Mouse (Mus musculus): ENCODE measurements around the gene Rab36.

Rab36 gene

DNA sequence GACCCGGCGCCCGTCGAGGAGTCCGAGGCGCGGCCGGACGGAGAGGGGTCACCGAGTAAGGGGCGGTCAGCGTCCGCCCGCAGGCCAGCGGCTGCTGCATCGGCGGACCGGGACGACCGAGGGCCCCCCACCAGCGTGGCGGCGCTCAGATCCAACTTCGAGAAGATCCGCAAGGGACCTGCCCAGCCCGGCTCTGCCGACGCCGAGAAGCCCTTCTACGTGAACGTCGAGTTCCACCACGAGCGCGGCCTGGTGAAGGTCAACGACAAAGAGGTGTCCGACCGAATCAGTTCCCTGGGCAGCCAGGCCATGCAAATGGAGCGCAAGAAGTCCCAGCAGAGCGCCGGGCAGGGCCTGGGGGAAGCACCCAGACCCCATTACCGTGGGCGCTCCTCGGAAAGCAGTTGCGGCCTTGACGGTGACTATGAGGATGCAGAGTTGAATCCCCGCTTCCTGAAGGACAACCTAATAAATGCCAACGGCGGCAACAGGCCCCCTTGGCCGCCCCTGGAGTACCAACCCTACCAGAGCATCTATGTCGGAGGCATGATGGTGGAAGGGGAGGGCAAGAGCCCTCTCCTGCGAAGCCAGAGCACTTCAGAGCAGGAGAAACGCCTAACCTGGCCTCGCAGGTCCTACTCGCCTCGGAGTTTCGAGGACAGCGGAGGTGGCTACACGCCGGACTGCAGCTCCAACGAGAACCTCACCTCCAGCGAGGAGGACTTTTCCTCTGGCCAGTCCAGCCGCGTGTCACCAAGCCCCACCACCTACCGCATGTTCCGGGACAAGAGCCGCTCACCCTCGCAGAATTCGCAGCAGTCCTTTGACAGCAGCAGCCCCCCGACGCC lies 24.7 kb downstream of the Rab36 start:
- in situ Hi-C loops (cut with MboI; ENCODE audit: low pct_unique_long_range_greater_than_20kb in 1 of 2, low sequenced_read_pairs in 2 of 2, unreplicated experiment in 1 of 2), result no loop called here

- in situ Hi-C loops (cut with MboI; ENCODE audit: low pct_unique_long_range_greater_than_20kb in 1 of 2, low sequenced_read_pairs in 2 of 2, unreplicated experiment in 1 of 2), result no loop called here
Observed at GRCm38 (mm10) chr10:75062189-75062561, 25.3 kb downstream of the Rab36 start.

DNA sequence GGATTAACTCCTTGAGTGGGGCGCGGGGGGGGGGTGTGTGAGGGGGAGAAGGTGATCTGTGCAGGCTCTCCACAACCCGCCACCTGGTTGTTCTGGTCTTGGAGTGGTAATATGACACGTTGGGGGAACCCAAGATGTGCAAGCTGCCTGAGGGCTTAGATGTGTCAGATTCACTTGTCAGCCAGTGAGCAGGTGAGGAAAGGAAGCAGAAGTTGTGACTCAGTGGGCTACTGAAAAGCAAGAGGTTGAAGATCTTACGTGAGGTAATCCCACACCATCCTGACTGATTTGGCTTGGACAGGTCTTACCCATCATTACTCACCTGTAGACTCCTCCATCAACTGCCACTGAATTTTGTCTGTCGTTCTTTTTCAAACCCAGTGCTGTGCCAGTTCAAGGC lies 25.8 kb downstream of the Rab36 start:
- in situ Hi-C loops (cut with MboI; ENCODE audit: low pct_unique_long_range_greater_than_20kb in 1 of 2, low sequenced_read_pairs in 2 of 2, unreplicated experiment in 1 of 2), result no loop called here

GRCm38 (mm10) chr10:75063301-75063965 lies 26.6 kb downstream of the Rab36 start:
- in situ Hi-C loops (cut with MboI; ENCODE audit: low pct_unique_long_range_greater_than_20kb in 1 of 2, low sequenced_read_pairs in 2 of 2, unreplicated experiment in 1 of 2), result no loop called here

GRCm38 (mm10) chr10:75065691-75066090 lies 28.8 kb downstream of the Rab36 start:
- in situ Hi-C loops (cut with MboI; ENCODE audit: low pct_unique_long_range_greater_than_20kb in 1 of 2, low sequenced_read_pairs in 2 of 2, unreplicated experiment in 1 of 2), result no loop called here

GRCm38 (mm10) chr10:75067446-75067845 lies 30.6 kb downstream of the Rab36 start:
- in situ Hi-C loops (cut with MboI; ENCODE audit: low pct_unique_long_range_greater_than_20kb in 1 of 2, low sequenced_read_pairs in 2 of 2, unreplicated experiment in 1 of 2), result no loop called here

DNA sequence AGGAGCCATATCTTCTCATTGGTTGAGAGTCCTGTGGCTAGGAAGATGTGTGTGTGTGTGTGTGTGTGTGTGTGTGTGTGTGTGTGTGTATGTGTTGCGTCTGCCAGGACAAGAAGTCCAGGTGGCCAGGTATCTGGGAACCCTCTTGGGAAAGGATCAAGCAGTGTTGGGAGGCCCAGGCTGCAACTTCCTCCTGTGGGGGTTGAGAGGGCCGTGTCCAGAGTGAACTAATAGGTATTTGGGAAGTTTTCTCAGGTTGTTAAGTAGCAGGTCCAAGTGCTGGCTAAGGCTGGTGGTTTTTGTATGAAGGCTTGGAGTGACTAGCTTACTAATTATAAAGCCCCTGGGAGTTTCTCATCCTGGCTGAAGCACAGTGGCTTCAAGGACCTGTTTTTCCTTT lies 31.2 kb downstream of the Rab36 start:
- in situ Hi-C loops (cut with MboI; ENCODE audit: low pct_unique_long_range_greater_than_20kb in 1 of 2, low sequenced_read_pairs in 2 of 2, unreplicated experiment in 1 of 2), result no loop called here

GRCm38 (mm10) chr10:75068624-75069328 lies 31.9 kb downstream of the Rab36 start:
- in situ Hi-C loops (cut with MboI; ENCODE audit: low pct_unique_long_range_greater_than_20kb in 1 of 2, low sequenced_read_pairs in 2 of 2, unreplicated experiment in 1 of 2), result no loop called here

DNA sequence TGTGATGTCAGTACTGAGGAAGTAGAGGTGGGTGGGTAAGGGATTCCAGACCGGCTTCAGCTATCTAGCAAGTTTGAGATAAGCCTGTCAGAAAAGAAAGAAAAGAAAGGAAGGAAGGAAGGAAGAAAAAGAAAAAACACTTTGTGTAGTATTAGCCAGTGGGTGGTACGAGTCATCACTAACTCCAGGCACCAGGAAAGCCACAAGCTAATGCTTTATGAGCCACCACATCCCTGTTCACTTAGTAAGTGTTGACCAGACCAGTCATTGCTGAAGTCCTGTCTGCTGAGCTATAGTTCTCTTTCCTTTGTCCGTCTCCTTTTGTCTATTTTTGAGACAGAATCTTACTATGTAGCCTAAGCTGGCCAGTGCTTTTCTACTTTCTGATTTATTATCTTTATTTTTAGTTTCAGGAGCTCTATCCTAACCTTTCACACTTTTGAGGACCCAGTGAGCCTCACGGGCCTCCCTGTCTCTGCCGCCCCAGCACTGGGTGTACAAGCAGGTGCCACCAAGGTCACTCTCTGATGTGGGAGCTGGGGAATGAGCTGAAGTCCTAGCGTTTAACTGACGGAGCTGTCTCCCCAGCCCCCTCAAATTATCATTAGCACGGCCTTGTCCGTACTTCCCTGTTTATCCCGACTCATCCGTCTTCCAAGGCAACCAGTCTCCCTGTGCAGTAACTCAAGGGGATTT lies 33.6 kb downstream of the Rab36 start:
- in situ Hi-C loops (cut with MboI; ENCODE audit: low pct_unique_long_range_greater_than_20kb in 1 of 2, low sequenced_read_pairs in 2 of 2, unreplicated experiment in 1 of 2), result no loop called here

GRCm38 (mm10) chr10:75075665-75076064 lies 38.8 kb downstream of the Rab36 start:
- in situ Hi-C loops (cut with MboI; ENCODE audit: low pct_unique_long_range_greater_than_20kb in 1 of 2, low sequenced_read_pairs in 2 of 2, unreplicated experiment in 1 of 2), result no loop called here

DNA sequence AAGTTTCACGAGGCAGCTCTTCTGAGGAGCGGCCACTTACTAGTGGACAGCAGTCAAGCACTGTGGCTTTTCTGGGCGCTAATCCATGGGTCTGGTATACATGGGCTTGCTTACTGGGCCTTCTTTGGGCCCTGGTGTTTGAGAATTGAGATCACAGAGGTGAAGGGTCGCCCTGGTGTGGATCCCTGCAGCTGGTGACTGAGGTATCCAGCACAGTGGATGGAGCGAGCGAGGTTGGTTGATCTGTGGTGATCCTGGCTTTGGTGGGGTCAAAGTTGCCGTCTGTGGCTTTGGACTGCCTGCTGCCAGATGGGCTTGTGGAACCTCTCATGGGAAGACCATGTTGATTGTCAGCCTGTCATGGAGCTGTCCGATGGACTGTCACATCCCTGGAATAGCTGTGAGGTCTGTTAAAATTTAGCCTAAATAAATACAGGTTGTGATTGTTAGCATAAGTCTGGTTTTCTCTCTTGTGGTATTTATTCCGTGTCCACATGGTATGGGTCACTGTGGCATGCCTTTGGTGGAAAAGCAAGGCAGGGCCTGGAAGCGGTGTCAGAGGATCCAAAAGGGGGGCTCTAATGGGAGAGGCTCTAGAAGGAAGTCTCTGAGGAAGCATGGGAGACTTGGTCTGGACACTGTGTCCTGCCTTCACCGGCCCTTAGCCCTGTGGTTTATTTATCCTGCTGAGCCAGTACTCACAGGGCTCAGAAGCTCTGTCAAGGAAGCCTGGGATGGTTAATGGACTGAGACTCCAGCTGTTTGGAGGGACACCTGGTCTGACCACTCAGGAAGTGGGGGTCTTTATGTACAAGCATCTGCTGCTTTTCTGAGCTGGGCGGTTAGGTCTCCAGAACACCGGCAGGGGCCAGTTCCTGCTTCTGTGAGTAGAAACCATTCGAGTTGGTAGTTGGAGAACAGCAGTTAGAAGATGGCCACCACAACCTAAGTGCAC lies 41.6 kb downstream of the Rab36 start:
- in situ Hi-C loops (cut with MboI; ENCODE audit: low pct_unique_long_range_greater_than_20kb in 1 of 2, low sequenced_read_pairs in 2 of 2, unreplicated experiment in 1 of 2), result no loop called here

DNA sequence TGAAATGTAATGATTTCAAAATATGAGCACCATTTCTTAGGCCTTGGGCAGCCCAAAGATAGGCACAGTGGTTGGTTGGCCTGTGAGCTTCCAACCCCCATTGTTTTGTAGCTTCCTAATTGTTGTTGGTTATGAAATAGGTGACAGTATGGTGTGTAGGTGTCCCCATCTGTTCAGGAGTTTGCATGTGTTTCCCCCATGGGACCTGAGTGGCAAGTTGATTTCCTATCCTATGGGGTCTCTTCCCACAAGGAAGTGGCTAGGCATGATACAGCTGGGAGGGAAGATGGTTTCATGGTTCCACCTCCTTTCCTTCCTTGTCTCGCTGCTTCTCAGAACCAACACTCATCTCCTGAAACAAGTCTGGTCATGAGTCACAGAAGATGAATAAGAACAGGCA lies 48.5 kb downstream of the Rab36 start:
- in situ Hi-C loops (cut with MboI; ENCODE audit: low pct_unique_long_range_greater_than_20kb in 1 of 2, low sequenced_read_pairs in 2 of 2, unreplicated experiment in 1 of 2), result no loop called here

GRCm38 (mm10) chr10:75088471-75088870 lies 51.6 kb downstream of the Rab36 start:
- in situ Hi-C loops (cut with MboI; ENCODE audit: low pct_unique_long_range_greater_than_20kb in 1 of 2, low sequenced_read_pairs in 2 of 2, unreplicated experiment in 1 of 2), result no loop called here

GRCm38 (mm10) chr10:75091478-75092152 lies 54.8 kb downstream of the Rab36 start:
- in situ Hi-C loops (cut with MboI; ENCODE audit: low pct_unique_long_range_greater_than_20kb in 1 of 2, low sequenced_read_pairs in 2 of 2, unreplicated experiment in 1 of 2), result no loop called here

DNA sequence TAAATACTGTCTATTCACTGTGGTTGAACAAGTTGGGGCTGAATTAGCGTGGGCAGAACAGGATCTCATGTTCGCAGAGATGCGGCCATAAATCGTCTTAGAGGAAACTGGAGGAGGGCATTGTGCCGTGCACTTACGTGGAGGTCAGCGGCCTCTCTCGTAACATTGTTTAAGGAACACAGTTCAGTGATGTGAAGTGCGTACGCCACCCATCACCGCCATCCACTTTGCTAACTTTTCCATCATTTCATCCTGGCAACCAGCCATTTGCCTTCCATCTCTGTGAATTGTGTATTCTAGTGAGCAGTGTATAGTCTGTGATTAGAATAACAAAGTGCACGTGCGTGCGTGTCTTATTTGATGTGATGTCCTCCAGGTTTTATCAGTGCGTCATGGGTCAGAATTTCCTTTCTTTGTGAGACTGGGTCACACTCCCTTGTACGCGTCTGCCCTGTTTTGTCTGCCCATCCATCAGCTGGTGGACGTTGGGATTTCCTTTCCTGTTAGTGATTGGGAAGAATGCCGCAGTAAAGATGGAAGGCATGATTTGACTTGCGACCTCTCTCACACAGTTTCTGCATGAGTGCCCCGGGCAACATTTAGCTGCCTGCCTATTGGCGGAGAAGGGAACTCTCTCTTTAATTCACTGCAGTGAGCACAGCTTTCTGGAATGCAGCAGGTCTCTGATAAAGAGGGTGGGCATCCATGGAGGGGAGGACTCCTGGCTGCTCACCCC lies 56.6 kb downstream of the Rab36 start:
- in situ Hi-C loops (cut with MboI; ENCODE audit: low pct_unique_long_range_greater_than_20kb in 1 of 2, low sequenced_read_pairs in 2 of 2, unreplicated experiment in 1 of 2), result no loop called here

- in situ Hi-C loops (cut with MboI; ENCODE audit: low pct_unique_long_range_greater_than_20kb in 1 of 2, low sequenced_read_pairs in 2 of 2, unreplicated experiment in 1 of 2), result no loop called here
Observed at GRCm38 (mm10) chr10:75094338-75094737, 57.5 kb downstream of the Rab36 start.

DNA sequence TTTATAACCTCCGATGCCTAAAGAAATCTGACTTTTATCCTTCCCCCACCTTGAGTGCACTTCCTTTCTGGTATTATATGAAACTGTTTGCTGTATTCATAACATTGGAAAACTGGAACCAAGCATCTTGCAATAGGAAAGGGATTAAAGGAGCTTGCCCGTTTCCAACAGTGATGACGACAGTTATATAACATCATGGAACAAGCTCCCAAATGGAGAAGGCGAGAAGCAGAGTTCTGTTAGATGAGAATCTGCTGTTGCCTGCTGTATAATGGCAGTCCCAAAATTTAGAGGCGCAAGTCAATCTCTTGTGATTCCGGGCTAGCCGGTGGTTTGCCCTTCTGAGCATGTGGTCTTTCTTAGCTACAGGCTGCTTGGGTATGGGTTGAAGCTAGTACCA lies 58.4 kb downstream of the Rab36 start:
- in situ Hi-C loops (cut with MboI; ENCODE audit: low pct_unique_long_range_greater_than_20kb in 1 of 2, low sequenced_read_pairs in 2 of 2, unreplicated experiment in 1 of 2), result no loop called here
